Mouse (Mus musculus) T-helper 17 cell (primary cell): Measurements from ENCODE around the gene Ttc3.

Experiments used
- in situ Hi-C, 2 experiments: fragments of 300-600 bp; cut with MboI, MseI; formaldehyde crosslinking; loops; 1 replicate in 1 of 2; 2 replicates in 1 of 2; pipeline ENCODE4 v1.15.1; 2025; ENCODE audit warnings: high pct_unique_total_duplicates in 2 of 2

Gene Ttc3

DNA sequence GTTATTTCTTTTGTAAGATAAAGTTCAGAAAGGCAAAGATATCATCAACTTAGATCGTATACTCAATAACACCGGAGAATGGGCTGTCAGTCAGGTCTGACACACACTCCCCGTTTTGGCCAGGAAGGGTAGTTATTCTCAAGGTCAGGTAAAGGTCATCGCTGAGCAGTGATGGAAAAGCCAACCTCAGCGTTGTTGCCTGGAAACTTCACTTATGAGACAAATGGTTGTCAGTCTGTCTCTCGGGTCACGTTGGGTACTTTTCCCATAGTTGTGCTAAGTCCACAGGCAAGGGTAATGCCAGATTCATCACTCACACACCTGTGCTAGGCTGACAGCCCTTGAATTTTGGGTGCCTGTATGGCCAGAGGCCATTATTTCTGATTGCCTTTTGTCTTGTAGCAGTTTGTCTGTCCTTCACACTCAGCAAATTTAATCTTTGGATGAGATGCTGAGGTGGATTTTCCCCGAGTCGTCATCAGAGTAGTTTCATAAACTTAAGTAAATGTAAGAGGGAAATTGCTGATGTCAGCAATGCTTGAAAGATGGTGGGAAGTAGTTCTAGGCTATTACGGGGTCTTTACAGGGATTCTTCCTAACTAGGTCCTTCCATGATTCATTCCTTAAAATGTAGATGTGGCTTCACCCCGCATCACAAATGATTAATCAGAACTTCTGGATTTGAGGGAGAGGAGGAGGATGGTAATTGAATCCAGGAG is 13.5 kb upstream of the Ttc3 start:
- in situ Hi-C loops, result no loop called here

GRCm38 (mm10) chr16:94358091-94358490 is 12.3 kb upstream of the Ttc3 start:
- in situ Hi-C loops, result no loop called here

GRCm38 (mm10) chr16:94360578-94361350 is 9.7 kb upstream of the Ttc3 start:
- in situ Hi-C loops, result no loop called here

GRCm38 (mm10) chr16:94362174-94362873 is 8.1 kb upstream of the Ttc3 start:
- in situ Hi-C loops, result no loop called here

- in situ Hi-C loops, result no loop called here
Observed at GRCm38 (mm10) chr16:94363814-94364213, 6.6 kb upstream of the Ttc3 start.

- in situ Hi-C loops, result no loop called here
Observed at GRCm38 (mm10) chr16:94365435-94365834, 5.0 kb upstream of the Ttc3 start.

DNA sequence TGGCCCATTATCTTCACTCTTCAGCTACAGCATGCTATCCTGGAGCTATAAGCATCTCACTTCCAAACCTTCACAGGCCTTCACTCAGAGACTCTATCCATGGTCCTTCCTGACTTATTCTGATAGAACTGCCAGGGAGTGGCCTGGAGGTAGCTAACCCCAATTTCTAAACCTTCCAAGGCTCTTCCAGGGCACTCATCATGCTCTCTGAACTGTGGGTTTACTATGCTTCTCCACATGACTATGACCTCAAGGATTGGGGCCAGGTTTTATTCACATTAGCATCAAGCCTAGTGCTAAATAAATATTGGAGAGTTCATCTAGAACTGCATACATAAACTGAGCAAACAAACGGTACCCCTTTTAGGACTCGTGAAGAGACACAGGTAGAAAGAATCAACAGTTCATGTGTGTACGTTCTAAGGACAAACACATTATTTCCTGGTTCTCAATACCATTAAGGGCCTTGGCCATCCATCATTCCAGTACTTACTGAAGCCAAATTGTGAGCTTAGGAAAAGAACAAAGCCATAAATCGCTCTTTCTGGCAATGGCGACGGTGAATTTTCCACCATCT is 734 bp upstream of the Ttc3 start:
- in situ Hi-C loops, result no loop called here

DNA sequence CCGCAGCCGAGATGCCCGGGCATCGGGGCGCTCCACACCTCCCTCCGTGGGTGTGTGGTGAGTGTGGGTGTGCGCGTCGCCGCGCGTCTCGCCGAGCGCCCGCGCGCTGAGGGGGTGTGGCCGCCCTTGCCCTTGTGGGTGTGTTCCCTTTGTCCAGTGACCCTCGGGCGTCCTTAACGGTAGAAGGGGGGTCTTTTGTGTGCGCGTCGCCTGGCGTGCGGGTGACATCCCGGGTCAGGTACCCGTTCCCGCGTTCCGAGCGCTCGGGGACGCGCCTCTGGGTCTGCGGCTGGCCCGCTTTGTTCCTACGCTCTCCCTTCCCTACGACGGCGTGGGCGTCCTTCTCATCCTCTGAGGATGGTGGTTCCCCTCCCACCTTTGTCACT is 490 bp downstream of the Ttc3 start:
- in situ Hi-C loops, result no loop called here

DNA sequence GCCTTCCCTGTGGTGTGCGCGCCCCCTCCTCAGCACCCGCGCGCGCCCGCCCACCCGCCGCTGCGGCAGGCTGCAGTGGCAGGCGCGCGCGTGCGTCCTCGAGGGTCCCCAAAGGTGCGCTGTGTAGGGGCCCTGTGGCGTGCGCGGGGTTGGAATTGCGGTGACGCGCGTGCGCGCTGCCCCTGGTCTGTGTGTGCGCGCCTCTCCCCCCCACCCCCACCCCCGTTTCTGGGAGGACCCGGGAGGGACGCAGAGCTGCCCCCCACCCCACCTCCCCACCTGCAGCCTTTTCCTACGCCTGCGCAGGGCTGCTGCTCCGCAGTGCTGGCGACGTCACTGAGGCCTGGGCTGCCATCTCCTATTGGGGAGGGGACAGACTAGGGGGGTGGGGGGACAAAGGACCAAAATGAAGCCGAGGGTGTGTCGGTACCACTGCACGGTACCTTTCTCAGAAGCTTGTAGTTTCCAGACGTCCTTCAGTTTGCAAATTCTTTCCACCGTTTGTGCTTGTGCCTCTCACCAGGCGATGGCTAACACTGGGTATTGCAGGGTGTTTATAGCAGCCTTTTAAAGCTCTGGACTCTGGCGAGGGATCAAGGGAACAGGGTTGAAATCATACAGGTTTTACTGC is 998 bp downstream of the Ttc3 start, which contains the start of gene Pigp:
Gene Pigp, minus strand, starts transcription at position 542 of the 631 bp plus-strand sequence.
- in situ Hi-C loops, result no loop called here

DNA sequence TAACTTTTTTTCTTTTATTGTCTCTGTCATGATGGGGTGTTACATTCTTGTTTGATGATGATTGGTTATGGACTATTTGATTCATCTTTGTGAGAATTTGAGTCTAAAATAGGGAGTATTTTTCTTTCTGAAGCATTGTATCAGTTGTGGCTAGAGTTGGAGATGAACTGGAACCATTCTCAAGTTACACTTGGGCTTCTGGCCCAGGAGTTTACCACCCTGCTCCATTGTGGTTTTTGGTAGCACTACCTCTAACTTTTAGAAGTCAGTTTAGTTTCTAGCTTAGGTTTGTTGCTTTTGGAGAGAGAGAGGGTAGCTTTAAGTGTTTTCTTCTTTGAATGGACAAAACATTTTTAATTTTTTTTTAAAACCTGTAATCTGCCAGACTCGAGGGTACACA is 9.0 kb downstream of the Ttc3 start:
- in situ Hi-C loops, result no loop called here

GRCm38 (mm10) chr16:94383277-94383676 is 12.9 kb downstream of the Ttc3 start:
- in situ Hi-C loops, result loop anchor here in 1 of 2 experiments (10.0 kb wide), 1 partner anchor 1728 kb away; no protein-coding TSS in a partner anchor

- in situ Hi-C loops, result loop anchor here in 1 of 2 experiments (10.0 kb wide), 1 partner anchor 1733 kb away; no protein-coding TSS in a partner anchor
Observed at GRCm38 (mm10) chr16:94387690-94388089, 17.3 kb downstream of the Ttc3 start.

GRCm38 (mm10) chr16:94392299-94392698 is 21.9 kb downstream of the Ttc3 start:
- in situ Hi-C loops, result no loop called here

GRCm38 (mm10) chr16:94395051-94395450 is 24.6 kb downstream of the Ttc3 start:
- in situ Hi-C loops, result no loop called here

DNA sequence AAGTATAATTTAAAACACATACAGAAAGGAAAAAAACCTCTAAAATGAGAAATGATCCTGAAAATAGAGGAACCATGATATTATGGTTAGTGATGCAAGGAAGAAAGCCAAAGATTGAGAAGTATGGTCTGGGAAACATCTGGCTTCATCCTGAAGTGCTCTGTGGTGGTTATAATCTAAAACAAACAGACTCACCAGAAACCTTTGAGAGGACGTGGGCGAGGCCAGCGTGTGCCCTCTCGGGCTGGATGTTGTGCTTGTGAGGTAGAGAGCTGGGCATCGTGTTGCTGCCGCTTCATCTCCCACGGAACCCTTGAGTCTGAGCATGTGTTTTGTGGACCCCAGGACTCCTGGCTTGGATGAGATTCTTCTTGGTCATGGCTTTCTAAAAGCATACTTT is 26.2 kb downstream of the Ttc3 start:
- in situ Hi-C loops, result no loop called here

DNA sequence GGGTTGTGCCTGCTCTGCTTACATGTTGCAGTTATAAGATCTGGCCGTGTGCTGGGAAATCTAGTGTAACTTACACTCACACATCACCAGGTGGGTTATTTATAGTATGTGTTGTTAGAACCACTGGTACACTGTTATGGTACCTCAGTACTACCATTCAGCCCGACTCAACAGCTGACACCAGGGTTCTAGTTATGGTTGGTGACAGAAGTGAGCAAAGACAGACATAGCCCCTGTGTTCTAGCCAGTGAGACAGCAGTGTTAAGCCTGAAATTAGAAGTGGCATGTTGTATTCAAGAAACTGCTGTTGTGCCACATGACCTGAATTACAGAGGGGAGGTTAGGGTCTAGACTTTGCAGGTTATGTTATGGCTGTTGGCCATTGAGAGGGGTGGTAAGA is 28.7 kb downstream of the Ttc3 start:
- in situ Hi-C loops, result no loop called here

GRCm38 (mm10) chr16:94401636-94402035 is 31.2 kb downstream of the Ttc3 start:
- in situ Hi-C loops, result no loop called here

GRCm38 (mm10) chr16:94402185-94402584 is 31.8 kb downstream of the Ttc3 start:
- in situ Hi-C loops, result no loop called here

- in situ Hi-C loops, result no loop called here
Observed at GRCm38 (mm10) chr16:94411287-94411686, 40.9 kb downstream of the Ttc3 start.

- in situ Hi-C loops, result no loop called here
Observed at GRCm38 (mm10) chr16:94412198-94412597, 41.8 kb downstream of the Ttc3 start.

DNA sequence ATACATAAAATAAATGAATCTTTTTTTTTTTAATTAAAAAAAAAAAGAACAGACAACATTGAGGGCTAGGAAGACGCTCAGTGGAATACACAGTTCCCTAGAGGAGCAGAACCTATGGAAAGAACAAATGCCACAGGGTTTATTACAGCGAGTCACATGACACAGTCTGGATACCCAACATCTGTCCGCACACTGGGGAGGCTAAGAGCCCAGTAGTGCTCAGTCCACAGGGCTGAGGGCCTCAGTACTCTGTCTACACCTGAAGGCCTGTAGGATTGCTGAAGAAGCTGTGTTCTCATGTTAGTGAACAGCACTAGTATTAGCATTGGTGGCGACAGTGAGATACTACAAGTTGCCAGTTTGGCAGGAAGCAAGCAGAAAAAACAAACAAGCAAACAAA is 42.3 kb downstream of the Ttc3 start:
- in situ Hi-C loops, result no loop called here
